Mouse (Mus musculus) left cerebral cortex, postnatal 4 days (tissue): ENCODE results near the gene Gm42372. TPM values are rescaled to one million over a fixed set of nuclear protein-coding genes. Genes with fewer than 3 reads are reported as not detected.
"Not testable (repeated sequence)": the region's sequence is repeated elsewhere in the genome, so short reads cannot be mapped to it uniquely, and the experiment has no call there.

Experiments used
- DNase-seq: peaks from one replicate; pipeline ENCODE4 v3.0.0-alpha.2; 2022
- intact Hi-C: fragments of 180-260 bp; cut with DNase I; formaldehyde crosslinking; loops from one replicate; pipeline ENCODE4 v1.15.1; 2025
- total RNA-seq, 2 experiments: library from RNA; stranded (reverse); gene quantifications; 2 replicates each; pipeline ENCODE4 v1.2.3; 2021

Gene Gm42372
- 10 to 100 TPM; 38.0 to 41.8 TPM for total RNA-seq

- DNase-seq = peak; percentile 88
- intact Hi-C loops = no loop called here
Measured at GRCm38 (mm10) chr7:16982859-16983568, at the start of gene Gm42372. Gene Gm42372 (plus strand): TSS chr7:16983086.

DNA sequence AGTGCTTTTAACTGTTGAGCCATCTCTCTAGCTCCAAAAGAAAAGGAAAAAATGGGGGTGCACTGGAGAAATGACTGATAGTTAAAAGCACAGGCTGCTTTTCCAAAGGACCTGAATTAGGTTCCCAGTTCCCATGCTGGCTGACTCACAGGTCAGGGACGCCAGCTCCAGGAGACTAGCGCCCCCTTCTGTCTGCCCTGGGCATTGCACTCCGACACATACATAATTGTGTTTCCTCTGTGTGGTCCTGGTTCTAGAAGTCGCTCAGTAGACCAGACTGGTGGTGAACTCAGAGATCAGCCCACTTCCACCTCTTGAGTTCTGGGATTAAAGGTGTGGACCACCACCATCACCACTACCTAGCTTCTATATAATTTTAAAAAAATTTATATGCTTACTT is 45.6 kb upstream of the Gm42372 start:
- intact Hi-C loops = no loop called here
- DNase-seq = no peak

DNA sequence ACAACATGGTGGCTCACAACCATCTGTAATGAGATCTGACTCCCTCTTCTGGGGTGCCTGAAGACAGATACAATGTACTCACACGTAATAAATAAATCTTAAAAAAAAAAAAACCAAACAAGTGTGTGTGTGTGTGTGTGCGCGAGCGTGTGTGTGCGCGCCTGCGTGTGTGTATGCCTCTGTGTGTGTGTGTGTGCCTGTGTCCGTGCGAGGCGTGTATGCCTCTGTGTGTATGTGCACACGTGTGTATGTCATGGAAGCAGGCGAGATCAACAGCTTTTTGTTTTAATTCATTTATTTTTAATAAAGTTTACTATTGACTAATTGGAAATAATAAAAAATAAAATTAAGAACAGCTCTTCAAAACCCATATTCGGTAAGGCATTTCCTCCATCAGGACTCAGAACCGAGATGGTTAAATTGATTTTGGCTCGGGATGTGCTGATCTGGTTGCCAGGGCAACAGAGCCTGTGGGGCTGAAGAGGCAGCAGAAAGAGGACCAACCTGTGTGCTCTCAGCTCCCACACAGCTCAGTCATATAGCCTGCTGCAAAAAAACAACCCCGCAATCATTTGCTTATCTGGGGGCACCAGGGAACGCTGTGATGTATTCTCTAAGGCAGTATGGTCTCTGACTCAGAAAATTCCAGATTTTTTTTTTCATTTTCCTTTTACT is 44.6 kb upstream of the Gm42372 start:
- intact Hi-C loops = no loop called here
- DNase-seq = peak; percentile 74

- DNase-seq = no peak
- intact Hi-C loops = no loop called here
Measured at GRCm38 (mm10) chr7:16940292-16940691, 42.6 kb upstream of the Gm42372 start.

DNA sequence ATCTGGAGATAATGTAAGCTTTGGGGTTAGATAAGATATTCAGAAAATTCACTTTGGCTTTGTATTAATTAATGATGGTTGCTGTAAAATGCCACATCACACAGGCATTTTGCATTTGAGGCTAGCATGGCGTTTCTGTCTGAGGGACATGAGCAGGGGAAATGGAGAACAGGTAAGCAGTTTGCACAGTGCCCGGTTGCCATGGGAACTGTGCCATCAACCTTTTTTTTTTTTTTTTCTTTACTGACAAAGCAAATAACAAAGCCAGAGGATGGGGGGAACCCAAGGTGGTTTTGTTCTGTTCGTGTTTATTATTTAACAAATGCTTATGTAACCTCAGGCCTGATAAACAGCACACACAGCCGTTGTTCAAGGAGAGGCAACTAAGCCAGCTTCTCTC is 40.0 kb upstream of the Gm42372 start:
- intact Hi-C loops = no loop called here
- no peak for DNase-seq

GRCm38 (mm10) chr7:16944061-16944807 is 38.7 kb upstream of the Gm42372 start, which contains the start of gene Pnmal2:
Gene Pnmal2 (plus strand): TSS chr7:16944682.
- intact Hi-C loops = no loop called here
- peak; percentile 96 for DNase-seq

- DNase-seq = no peak
- intact Hi-C loops = no loop called here
Measured at GRCm38 (mm10) chr7:16944808-16945315, 38.0 kb upstream of the Gm42372 start.

DNA sequence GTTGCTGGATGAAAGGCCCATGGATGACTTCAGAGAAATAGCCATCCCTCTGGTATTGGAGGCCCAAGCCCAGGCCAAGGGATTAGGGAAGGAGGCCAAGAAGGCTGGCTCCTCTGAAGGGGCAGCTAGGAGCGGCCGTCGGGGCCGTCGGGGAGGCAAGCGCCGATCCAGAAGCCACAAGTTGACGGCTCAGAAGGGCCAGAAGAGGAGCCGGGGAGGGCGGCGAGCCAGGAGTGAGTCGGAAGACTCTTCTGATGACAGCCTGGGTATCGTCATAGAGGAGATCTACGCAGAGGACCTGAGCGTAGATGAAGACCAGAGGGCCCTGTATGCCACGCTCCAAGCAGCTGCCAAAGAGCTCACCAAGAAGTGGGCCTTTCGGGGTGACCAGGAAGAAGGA is 37.5 kb upstream of the Gm42372 start:
- intact Hi-C loops = no loop called here
- peak; percentile 53 for DNase-seq

DNA sequence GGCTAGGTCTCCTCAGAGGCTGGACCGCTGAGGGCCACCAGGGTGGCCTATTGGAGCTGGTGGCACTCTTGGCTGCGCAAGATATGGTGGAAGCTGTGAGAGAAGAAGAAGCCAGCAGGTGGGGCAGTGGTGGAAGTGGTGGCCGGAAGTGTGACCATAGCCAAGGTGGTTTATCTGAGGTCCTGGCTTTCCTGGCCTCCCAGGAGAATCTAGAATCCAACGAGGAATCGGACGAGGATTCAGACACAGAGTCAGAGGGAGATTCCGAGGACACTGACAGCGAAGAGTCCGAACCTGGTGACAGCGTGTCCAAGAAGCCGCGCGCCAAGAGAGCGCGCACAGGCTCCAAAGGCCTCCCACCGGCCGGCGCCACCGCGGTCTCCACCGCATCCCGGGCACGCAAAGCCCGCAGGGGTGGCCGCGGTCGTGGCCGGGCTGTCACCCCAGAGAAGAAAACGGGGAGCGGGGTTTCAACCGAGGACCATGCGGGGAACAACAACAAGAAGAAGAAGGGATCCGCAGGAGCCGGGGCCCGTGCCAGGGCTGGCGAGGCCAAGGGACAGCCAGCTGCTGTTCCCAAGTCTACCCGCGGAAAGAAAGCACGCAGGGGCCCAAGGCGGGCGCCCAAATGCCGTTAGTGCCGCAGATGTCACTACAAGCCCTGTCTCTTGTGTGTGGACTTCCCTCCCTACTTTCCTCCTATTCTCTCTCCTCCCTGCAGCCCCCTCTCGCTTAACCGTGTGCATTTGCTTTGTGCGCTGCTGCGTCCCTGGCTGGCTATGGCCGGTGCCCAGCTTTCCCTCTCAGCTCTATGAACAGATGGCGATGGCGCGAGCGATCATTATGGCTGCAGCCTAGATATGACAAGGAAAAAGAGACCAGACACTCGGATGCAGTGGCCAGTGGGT is 36.2 kb upstream of the Gm42372 start:
- intact Hi-C loops = no loop called here
- DNase-seq = peak; percentile 83

GRCm38 (mm10) chr7:16947349-16947895 is 35.5 kb upstream of the Gm42372 start:
- intact Hi-C loops = no loop called here
- peak; percentile 64 for DNase-seq

DNA sequence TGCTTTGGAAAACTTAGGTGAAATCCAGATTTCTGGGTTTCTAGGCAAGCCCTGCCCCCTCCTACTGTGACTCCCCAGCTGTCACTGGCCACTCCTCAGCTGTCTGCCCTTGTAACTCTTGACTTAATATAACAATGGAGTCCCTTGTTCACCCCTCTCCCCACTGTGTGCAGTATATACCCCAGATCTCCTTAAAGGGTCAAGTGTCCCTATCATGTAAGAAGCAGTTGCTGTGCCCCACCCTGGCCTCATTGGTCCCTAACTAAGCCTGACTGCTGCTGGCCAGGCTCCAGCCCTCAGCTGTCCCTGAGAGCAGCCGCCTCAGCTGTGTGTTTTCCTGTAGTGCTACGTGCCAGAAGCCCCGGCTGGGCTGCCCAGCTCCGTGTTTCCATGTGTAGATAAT is 34.9 kb upstream of the Gm42372 start:
- intact Hi-C loops = no loop called here
- peak; percentile 89 for DNase-seq

DNA sequence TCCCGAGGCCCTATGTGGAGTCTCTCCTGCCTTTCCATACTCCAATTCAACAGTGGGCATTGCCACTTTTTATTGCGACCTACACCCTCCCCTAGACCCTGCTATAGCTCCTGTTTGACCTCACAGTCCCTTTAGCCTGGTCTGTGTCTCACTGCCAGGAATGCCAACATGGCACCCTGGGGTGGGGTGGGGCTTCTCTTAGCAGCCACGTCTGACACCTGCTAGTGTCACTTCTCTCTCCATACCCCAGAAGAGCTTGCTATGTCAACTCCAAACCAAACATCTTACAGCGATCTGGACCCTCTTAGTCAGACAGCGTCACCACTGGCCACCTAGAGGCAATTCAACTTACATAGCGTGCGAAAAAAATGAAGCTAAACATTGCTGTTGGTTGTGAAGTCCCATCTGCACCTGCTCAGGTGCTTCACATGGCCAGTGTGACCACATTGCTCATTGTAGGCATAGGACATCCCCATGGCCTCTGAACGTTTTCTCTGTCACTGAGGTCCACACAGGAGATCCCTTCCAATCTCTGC is 33.9 kb upstream of the Gm42372 start:
- no peak for DNase-seq
- intact Hi-C loops = no loop called here

- intact Hi-C loops = loop anchor here (2.0 kb wide), 1 partner anchor 53 kb away; no protein-coding TSS in a partner anchor
- DNase-seq = peak; percentile 85
Measured at GRCm38 (mm10) chr7:16949908-16950841, 32.7 kb upstream of the Gm42372 start.

- intact Hi-C loops = loop anchor here (1.0 to 2.0 kb wide), 2 partner anchors 19 to 52 kb away; no protein-coding TSS in a partner anchor
- DNase-seq = peak; percentile 85
Measured at GRCm38 (mm10) chr7:16950861-16951635, 31.8 kb upstream of the Gm42372 start.

DNA sequence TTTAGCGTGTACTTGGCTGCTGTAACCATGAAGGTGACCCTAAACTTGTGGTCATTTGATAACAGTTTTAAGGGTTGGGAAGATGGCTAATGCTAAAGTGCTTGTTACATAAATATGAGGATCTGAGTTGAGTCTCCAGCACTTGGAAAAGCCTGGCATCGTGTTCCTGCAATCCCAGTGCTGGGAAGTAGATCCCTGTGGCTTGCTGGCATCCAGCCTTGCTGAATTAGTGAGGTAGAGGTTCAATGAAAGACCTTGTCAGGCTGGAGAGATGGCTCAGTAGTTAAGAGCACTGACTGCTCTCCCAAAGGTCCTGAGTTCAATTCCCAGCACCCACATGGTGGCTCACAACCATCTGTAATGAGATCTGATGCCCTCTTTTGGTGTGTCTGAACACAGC is 29.1 kb upstream of the Gm42372 start:
- DNase-seq, intact Hi-C loops: not testable (repeated sequence)

DNA sequence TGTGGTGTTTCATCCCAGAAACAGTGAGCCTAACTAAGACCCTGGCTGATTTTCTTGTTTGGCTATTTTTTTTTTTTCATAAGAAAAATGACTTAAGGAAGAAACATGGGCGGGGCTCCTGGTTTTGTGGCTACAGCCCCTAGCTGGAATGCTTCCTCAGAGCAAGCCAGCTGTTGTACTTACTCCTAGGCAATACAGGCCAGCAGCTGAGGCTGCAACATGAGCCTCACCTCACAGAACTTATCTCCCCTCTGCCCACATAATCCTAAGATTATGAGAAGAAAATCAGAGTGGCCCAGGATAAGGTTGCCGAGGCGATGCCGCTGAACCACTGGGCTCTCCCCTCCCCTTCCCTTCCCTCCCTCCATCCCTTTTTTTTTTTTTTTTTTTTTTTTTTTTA is 27.2 kb upstream of the Gm42372 start:
- no peak for DNase-seq
- intact Hi-C loops = no loop called here

DNA sequence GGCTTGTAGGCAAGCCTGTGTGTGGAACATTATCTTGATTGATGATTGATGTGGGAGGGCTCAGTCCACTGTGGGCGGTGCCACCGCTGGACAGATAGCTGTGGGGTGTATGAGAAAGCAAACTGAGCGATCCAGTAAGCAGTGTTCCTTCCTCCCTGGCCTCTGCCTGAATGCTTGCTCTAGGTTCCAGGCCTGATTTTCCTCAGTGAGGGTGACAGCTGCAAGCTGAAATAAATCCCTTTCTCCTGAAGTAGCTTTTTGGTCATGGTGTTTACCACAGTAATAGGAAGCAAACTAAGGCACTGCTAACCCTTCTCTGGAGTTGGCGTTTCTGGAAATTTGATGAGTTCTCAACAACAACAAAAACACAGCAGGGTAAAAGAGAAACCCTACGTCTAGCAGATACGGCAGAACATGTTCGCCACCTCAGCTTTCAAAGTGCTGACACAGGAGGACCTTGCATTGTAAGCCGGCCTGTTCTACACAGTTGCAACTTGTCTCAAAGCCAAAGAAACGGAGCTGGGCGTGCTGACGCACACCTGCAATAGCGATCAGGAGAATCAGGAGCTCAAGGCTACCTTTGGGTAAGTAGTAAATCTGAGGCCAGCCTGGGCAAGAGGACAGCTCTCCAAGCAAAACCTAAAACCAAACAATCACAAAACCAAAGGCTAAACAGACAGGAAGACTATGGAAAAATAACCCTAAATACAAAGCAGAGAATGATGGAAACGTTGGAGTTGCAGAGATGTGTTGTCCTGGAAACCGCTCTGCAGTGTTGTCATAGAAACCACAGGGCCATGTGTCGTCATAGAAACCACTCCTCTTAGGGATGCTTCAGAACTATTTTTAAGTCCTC is 26.2 kb upstream of the Gm42372 start:
- intact Hi-C loops = no loop called here
- DNase-seq = no peak
